Mouse (Mus musculus) stomach, embryonic 14.5 days (tissue): ENCODE measurements around the gene Fut11. TPM values are rescaled to one million over a fixed set of nuclear protein-coding genes. Genes with fewer than 3 reads are reported as not detected.

Experiments used
- ATAC-seq: fragments of 200-750 bp; cut with Nextera tagmentation; 2 replicates; pipeline ENCODE4 v1.8.0; 2017; ENCODE audit warnings: low read depth, moderate TSS enrichment; ENCODE audit not compliant: insufficient number of reproducible peaks, insufficient read depth, low FRiP score
- H3K27ac ChIP-seq: fragments of 300-500 bp; sonication (generic); 2 replicates; pipeline ENCODE4 v1.5.1; 2014; ENCODE audit warnings: mild to moderate bottlenecking, low read length, moderate library complexity, mixed read lengths
- H3K27me3 ChIP-seq: fragments of 300-500 bp; sonication (generic); 2 replicates; pipeline ENCODE4 v1.6.1; 2014; ENCODE audit warnings: low read length, control low read depth, mixed read lengths; ENCODE audit not compliant: control insufficient read depth, insufficient read depth
- H3K36me3 ChIP-seq: fragments of 300-500 bp; sonication (generic); 2 replicates; pipeline ENCODE4 v1.6.1; 2014; ENCODE audit warnings: mild to moderate bottlenecking, control low read depth, low read length, moderate library complexity, mixed read lengths; ENCODE audit not compliant: control insufficient read depth, insufficient read depth
- H3K4me1 ChIP-seq: fragments of 300-500 bp; sonication (generic); 2 replicates; pipeline ENCODE4 v1.6.1; 2014; ENCODE audit warnings: low read length, control low read depth, mixed read lengths; ENCODE audit not compliant: control insufficient read depth, insufficient read depth
- H3K4me2 ChIP-seq: fragments of 300-500 bp; sonication (generic); replicated peaks from 2 replicates; pipeline ENCODE4 v1.6.1; 2014; ENCODE audit warnings: low read depth, low read length, control low read depth
- H3K4me3 ChIP-seq: fragments of 300-500 bp; sonication (generic); 2 replicates; pipeline ENCODE4 v1.5.1; 2014; ENCODE audit warnings: low read depth, low read length, control low read depth
- H3K9ac ChIP-seq: fragments of 300-500 bp; sonication (generic); replicated peaks from 2 replicates; pipeline ENCODE4 v1.6.1; 2014; ENCODE audit warnings: low read depth, mild to moderate bottlenecking, control low read depth, low read length, moderate library complexity, mixed read lengths
- H3K9me3 ChIP-seq: fragments of 300-500 bp; sonication (generic); 2 replicates; pipeline ENCODE4 v1.6.1; 2016; ENCODE audit warnings: low read depth, low read length, control low read depth; ENCODE audit not compliant: control insufficient read depth
- WGBS: fragments of 180-500 bp; shearing (Covaris S2); extraction: QIAGEN DNeasy Blood & Tissue Kit; methylation state at CpG from one replicate; pipeline ENCODE4 v1.1.7; 2014; 5-methylcytosine and 5-hydroxymethylcytosine counted together
- polyA plus RNA-seq: library from polyadenylated mRNA; unstranded; fragments of >200 nt; fragmentation: Nextera tagmentation; extraction: Ambion mirVana; gene quantifications from 2 replicates; pipeline ENCODE4 v1.2.1, GENCODE M21; 2014

Fut11 gene
- polyA plus RNA-seq = 20.5 and 20.7 TPM in 2 replicates

DNA sequence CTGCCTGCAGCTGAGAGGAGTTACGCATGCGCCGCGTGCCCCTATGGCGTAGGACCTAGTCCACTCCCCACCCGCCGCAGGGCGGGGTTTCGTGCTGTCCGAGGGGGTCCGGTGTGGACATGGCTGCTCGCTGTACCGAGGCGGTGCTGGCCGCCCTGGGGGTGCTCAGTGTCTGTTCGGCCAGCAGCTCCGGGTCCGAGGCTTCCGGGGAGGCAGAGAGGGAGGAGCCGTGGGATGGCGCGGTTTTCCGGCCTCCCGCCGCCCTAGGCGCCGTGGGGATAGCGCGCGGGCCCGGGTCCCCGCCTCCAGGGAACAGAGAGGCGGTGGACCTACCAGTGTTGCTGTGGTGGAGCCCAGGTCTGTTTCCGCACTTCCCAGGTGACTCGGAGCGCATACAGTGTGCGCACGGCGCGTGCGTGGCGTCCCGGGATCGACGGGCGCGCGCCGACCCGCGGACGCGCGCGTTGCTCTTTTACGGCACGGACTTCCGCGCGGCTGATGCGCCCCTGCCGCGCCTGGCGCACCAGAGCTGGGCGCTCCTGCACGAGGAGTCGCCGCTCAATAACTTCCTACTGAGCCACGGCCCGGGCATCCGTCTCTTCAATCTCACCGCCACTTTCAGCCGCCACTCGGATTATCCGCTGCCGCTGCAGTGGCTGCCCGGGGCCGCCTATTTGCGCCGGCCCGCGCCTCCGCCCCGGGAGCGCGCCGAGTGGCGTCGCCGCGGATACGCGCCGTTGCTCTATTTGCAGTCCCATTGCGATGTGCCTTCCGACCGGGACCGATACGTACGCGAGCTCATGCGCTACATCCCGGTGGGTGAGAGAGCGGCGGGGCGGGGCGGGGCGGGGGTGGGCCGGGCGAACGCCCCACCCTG, at the start of gene Fut11:
Gene Fut11, plus strand, starts transcription at position 85 of the 877 bp plus-strand sequence.
- Histone ChIP-seq H3K4me2 (peak within 1 kb of the TSS; percentile 78), H3K27ac (peak within 1 kb of the TSS; percentile 98), H3K4me1 (peaks cover 24% of the 10 kb centered on the region), H3K27me3 (no peaks in the 10 kb centered on the region), H3K4me3 (peak within 1 kb of the TSS; percentile 82), H3K9ac (peak within 1 kb of the TSS; percentile 82), H3K36me3 (peaks cover 45% of the 10 kb centered on the region), H3K9me3 (no peaks in the 10 kb centered on the region)
- WGBS = under 1% methylated on average over 111 of the region's 111 CpGs
- peak; percentile 93 for ATAC-seq

DNA sequence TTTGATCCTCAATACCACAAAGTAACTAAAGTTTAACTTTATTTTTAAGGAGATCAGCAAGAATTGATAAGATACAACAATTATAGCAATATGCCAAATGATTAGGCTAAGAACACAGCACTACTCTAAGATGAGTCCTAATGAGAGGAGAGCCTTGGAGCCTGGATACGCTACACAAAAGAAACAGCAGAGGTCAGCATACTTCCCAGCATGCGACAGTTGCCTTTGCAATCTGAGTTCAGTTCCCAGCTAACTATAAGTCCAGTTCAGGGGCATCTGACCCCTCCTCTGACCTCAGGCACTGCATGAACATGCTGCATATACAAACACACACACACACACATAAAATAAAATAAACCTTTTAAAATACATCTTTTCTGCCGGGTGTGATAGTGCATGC, 49.2 kb upstream of the Fut11 start:
- no peak overlapping the region for H3K4me3 ChIP-seq
- WGBS = 30% methylated on average over 3 of the region's 3 CpGs
- no peak overlapping the region for H3K27ac ChIP-seq
- no peak overlapping the region for H3K4me2 ChIP-seq
- H3K27me3 ChIP-seq = no peaks in the 10 kb centered on the region
- no peak overlapping the region for H3K9ac ChIP-seq
- no peaks in the 10 kb centered on the region for H3K9me3 ChIP-seq
- H3K4me1 ChIP-seq = peaks cover 6% of the 10 kb centered on the region; the same call in 1 of the 2 replicates
- H3K36me3 ChIP-seq = no peaks in the 10 kb centered on the region
- ATAC-seq = no peak

DNA sequence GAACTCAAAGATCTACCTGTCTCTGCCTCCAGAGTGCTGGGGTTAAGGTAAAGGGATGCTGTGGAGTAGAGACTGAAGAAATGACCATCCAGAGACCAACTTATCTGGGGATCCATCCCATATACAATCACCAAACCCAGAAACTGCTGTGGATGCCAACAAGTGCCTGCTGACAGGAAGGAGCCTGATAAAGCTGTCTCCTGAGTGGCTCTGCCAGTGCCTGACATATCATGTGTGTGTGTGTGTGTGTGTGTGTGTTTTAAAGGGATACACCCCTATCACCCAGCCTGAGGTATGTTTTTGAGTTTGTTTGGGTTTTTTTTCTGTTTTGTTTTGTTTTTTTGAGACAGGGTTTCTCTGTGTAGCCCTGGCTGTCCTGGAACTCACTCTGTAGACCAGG, 48.4 kb upstream of the Fut11 start:
- no peaks in the 10 kb centered on the region for H3K9me3 ChIP-seq
- H3K36me3 ChIP-seq = no peaks in the 10 kb centered on the region
- no peak overlapping the region for H3K9ac ChIP-seq
- no peaks in the 10 kb centered on the region for H3K27me3 ChIP-seq
- peaks cover 6% of the 10 kb centered on the region; the same call in 1 of the 2 replicates for H3K4me1 ChIP-seq
- no peak overlapping the region for H3K4me3 ChIP-seq
- no peak overlapping the region for H3K27ac ChIP-seq
- ATAC-seq = no peak
- no peak overlapping the region for H3K4me2 ChIP-seq

DNA sequence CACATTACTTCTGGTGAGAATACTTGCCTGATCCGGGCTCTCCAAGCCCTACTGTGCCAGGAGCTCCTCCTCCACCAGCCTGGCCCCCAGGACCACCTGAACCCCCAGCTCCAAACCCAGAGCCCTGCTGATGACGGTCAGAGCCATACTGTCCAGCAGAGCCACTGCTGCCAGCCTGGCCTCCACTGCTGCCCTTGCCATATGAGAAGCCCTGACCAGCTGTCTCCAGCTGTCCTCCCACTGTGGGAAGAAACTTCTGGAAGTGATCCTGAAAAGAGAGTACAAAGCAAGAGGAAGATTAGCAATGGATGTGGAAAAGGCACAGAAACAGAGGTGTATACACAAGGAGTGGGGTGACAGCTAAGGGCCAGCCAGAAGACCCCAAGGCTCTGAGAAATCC, 43.8 kb upstream of the Fut11 start:
- WGBS = 67% methylated on average over 2 of the region's 2 CpGs
- Histone ChIP-seq H3K36me3 (no peaks in the 10 kb centered on the region), H3K9me3 (no peaks in the 10 kb centered on the region), H3K27me3 (no peaks in the 10 kb centered on the region), H3K4me3 (no peak overlapping the region), H3K27ac (no peak overlapping the region), H3K4me2 (no peak overlapping the region), H3K4me1 (no peaks in the 10 kb centered on the region), H3K9ac (no peak overlapping the region)
- no peak for ATAC-seq

DNA sequence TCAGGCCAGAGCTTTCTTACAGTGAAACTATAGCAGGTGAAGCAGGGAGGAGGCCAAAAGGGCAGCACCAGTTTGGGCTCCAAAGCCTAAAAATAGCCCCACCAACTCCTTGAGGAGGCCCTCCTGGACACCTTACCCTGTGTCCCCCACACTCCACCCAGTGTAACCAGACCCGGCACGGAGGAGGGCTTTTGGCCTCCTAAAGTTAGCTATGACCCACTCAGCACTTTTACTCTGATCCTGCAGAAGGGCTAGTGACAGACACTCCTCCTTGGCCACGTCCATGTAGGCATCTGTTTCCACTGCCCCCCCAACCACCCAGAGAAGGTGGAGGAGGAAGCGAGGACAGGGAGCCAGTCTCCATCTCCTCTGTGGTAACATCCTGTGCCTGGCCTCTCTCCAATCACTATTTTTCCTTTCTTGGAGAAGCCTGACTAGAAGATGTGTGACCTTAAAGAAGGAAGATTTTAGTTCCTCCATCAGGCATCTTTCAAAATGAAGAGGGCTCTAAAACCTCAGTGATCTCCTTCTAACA, 43.0 kb upstream of the Fut11 start:
- H3K9ac ChIP-seq = no peak overlapping the region
- no peaks in the 10 kb centered on the region for H3K27me3 ChIP-seq
- ATAC-seq = no peak
- H3K27ac ChIP-seq = no peak overlapping the region
- no peaks in the 10 kb centered on the region for H3K4me1 ChIP-seq
- H3K36me3 ChIP-seq = no peaks in the 10 kb centered on the region
- H3K9me3 ChIP-seq = no peaks in the 10 kb centered on the region
- H3K4me2 ChIP-seq = no peak overlapping the region
- 64% methylated on average over 4 of the region's 4 CpGs for WGBS
- no peak overlapping the region for H3K4me3 ChIP-seq

DNA sequence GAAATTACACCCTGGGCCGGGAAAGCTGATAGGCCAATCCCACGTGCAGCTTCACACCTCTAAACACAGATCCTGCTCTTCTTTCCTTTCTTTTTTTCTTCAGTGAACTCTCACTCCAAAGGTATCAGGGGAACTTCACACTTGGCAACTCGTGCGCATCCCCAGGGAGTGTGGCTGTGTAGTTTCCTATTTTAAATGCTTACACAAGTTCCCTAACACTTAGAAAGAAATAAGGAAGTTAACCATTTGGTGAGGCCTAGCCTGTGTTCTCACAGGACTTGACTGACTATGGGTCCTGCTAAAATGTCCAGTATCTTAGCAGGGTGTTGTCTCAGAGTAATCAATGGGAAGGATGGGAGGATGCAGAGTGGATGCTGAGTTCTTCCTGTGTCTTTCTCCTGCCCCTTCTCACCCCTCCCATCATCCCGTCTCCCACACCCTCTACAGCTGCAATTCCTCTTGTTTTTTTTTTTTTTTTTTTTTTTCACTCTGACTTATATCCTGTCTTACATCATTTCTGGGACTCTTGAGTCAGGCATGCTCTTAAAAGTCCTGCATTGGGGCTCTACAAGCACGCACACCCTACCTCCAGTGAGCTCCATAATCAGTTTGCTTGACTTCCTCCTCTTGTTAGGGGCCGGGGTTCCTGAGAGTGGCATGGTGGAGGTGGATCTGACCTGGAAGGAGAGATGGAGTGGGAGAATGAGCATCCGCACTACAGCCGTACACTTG, 39.9 kb upstream of the Fut11 start:
- Histone ChIP-seq H3K36me3 (no peaks in the 10 kb centered on the region), H3K4me2 (no peak overlapping the region), H3K9me3 (no peaks in the 10 kb centered on the region), H3K4me1 (no peaks in the 10 kb centered on the region), H3K27ac (no peak overlapping the region), H3K27me3 (no peaks in the 10 kb centered on the region), H3K4me3 (no peak overlapping the region), H3K9ac (no peak overlapping the region)
- ATAC-seq = no peak
- WGBS = 61% methylated on average over 9 of the region's 9 CpGs

DNA sequence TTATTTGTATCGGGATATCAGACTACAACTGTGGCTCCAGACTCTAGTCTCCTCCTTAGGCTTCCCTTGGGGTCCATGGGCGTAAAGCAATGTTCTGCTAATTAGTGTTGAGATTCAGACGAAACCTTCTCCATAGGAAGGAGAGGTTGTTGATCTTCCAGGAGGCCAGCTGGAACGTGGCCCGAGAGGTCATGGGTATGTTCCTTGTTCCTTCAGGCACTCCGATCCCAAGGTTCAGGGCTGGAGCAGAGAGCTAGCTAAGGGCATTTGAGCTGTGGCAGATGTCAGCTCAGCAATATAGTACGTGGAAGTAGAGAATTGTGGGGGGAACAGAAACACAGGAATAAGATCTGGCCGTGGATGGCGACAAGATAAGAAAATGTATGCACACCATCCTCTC, 39.0 kb upstream of the Fut11 start:
- Histone ChIP-seq H3K9me3 (no peaks in the 10 kb centered on the region), H3K27ac (no peak overlapping the region), H3K36me3 (no peaks in the 10 kb centered on the region), H3K4me3 (no peak overlapping the region), H3K4me1 (no peaks in the 10 kb centered on the region), H3K4me2 (no peak overlapping the region), H3K9ac (no peak overlapping the region), H3K27me3 (no peaks in the 10 kb centered on the region)
- WGBS = 66% methylated on average over 9 of the region's 9 CpGs
- ATAC-seq = no peak

DNA sequence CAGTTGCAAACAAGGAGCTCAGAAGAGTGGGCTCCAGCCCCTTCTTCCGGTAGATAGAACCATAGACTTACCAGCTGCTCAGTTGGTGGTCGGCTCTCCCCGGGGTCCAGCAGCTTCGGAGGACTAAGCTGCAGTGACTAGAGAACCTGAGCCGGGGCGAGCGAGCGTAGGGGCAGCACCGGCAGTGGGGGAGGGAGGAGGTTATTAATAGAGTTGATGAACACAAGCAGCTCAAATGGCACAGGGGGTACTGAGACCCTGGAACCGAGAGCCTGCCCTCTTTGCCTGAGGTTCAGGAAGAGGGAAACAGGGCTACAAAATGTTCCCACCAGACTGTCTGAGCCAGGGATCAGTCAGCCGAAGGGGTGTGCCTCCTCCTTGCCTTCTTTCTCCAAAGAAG, 38.4 kb upstream of the Fut11 start, which contains the start of gene Myoz1:
Gene Myoz1, minus strand, starts transcription at position 180 of the 400 bp plus-strand sequence.
- Histone ChIP-seq H3K9ac (no peak within 1 kb of the TSS), H3K27me3 (no peaks in the 10 kb centered on the region), H3K4me2 (no peak within 1 kb of the TSS), H3K36me3 (no peaks in the 10 kb centered on the region), H3K4me1 (0 out of 2 replicates have a peak, but pooled peaks cover under 1% of the 10 kb centered on the region), H3K9me3 (no peaks in the 10 kb centered on the region), H3K4me3 (no peak within 1 kb of the TSS), H3K27ac (no peak within 1 kb of the TSS)
- 50% methylated on average over 11 of the region's 11 CpGs for WGBS
- no peak for ATAC-seq
